Mouse (Mus musculus): ENCODE results near the gene Cend1. TPM values are rescaled to one million over a fixed set of nuclear protein-coding genes. Genes with fewer than 3 reads are reported as not detected.

Cend1 gene
- total RNA-seq, 2 experiments from 2014 or later, result 288 to 314 TPM

- intact Hi-C loops (cut with DNase I), result no loop called here
- peak in 1 of 2 experiments; percentile 41 for DNase-seq (ENCODE audit: low spot score in 2 of 2)
Observed at GRCm38 (mm10) chr7:141432741-141433516, 3.6 kb upstream of the Cend1 start.

- DNase-seq (ENCODE audit: low spot score in 2 of 2), result peak in 1 of 2 experiments; percentile 24
Observed at GRCm38 (mm10) chr7:141432186-141432611, 2.9 kb upstream of the Cend1 start.

GRCm38 (mm10) chr7:141431434-141432185 lies 2.3 kb upstream of the Cend1 start:
- DNase-seq (ENCODE audit: low spot score in 2 of 2), result no peak
- intact Hi-C loops (cut with DNase I), result no loop called here

More at GRCm38 (mm10) chr7:141432186-141432611, 2.9 kb upstream of the Cend1 start:
- intact Hi-C loops (cut with DNase I), result no loop called here

- intact Hi-C loops (cut with DNase I), result no loop called here
- no peak for DNase-seq (ENCODE audit: low spot score in 2 of 2)
Observed at GRCm38 (mm10) chr7:141430585-141431240, 1.4 kb upstream of the Cend1 start.

GRCm38 (mm10) chr7:141429840-141430584 lies 721 bp upstream of the Cend1 start:
- no peak for DNase-seq (ENCODE audit: low spot score in 2 of 2)
- intact Hi-C loops (cut with DNase I), result no loop called here

GRCm38 (mm10) chr7:141428701-141429100 lies 590 bp downstream of the Cend1 start:
- intact Hi-C loops (cut with DNase I), result no loop called here

GRCm38 (mm10) chr7:141426948-141427730 lies 2.2 kb downstream of the Cend1 start:
- intact Hi-C loops (cut with DNase I), result no loop called here
- DNase-seq (ENCODE audit: low spot score in 2 of 2), result no peak

More at GRCm38 (mm10) chr7:141428701-141429100, 590 bp downstream of the Cend1 start:
- no peak for DNase-seq (ENCODE audit: low spot score in 2 of 2)

GRCm38 (mm10) chr7:141423811-141424210 lies 5.5 kb downstream of the Cend1 start:
- DNase-seq (ENCODE audit: low spot score in 2 of 2), result no peak
- intact Hi-C loops (cut with DNase I), result no loop called here

- intact Hi-C loops (cut with DNase I), result no loop called here
- no peak for DNase-seq (ENCODE audit: low spot score in 2 of 2)
Observed at GRCm38 (mm10) chr7:141420030-141420702, 9.1 kb downstream of the Cend1 start.

GRCm38 (mm10) chr7:141418970-141419369 lies 10.3 kb downstream of the Cend1 start:
- DNase-seq (ENCODE audit: low spot score in 2 of 2), result peak; percentile 60
- intact Hi-C loops (cut with DNase I), result no loop called here

GRCm38 (mm10) chr7:141417731-141418681 lies 11.3 kb downstream of the Cend1 start:
- intact Hi-C loops (cut with DNase I), result no loop called here
- no peak for DNase-seq (ENCODE audit: low spot score in 2 of 2)

- intact Hi-C loops (cut with DNase I), result no loop called here
- no peak for DNase-seq (ENCODE audit: low spot score in 2 of 2)
Observed at GRCm38 (mm10) chr7:141416144-141416841, 13.0 kb downstream of the Cend1 start.

- intact Hi-C loops (cut with DNase I), result loop anchor here (2.0 to 5.0 kb wide), 2 partner anchors 21 to 43 kb away; partner anchors contain the start of gene Pnpla2
Observed at GRCm38 (mm10) chr7:141413809-141414584, 15.3 kb downstream of the Cend1 start, which contains the start of gene Gatd1. Gene Gatd1, minus strand, starts transcription at chr7:141414136.

GRCm38 (mm10) chr7:141413331-141413730 lies 16.0 kb downstream of the Cend1 start:
- intact Hi-C loops (cut with DNase I), result loop anchor here (5.0 kb wide), 1 partner anchor 44 kb away; the partner anchor contains the start of gene Pnpla2
- DNase-seq (ENCODE audit: low spot score in 2 of 2), result no peak

More at GRCm38 (mm10) chr7:141413809-141414584, 15.3 kb downstream of the Cend1 start, which contains the start of gene Gatd1:
- DNase-seq (ENCODE audit: low spot score in 2 of 2), result peak; percentile 98 to 99

- no peak for DNase-seq (ENCODE audit: low spot score in 2 of 2)
- intact Hi-C loops (cut with DNase I), result loop anchor here (2.0 to 5.0 kb wide), 2 partner anchors 46 to 113 kb away; partner anchors contain the start of gene Pnpla2
Observed at GRCm38 (mm10) chr7:141411667-141412066, 17.6 kb downstream of the Cend1 start.
